Mouse (Mus musculus) NIH3T3 (cell line): ENCODE results near the gene Slc35f1.
A peak's percentile ranks its signal among the peaks of the same experiment; 100 is the strongest.

ENCODE experiments used
- DNase-seq: peaks from one replicate; pipeline ENCODE4 v3.0.0-alpha.2; 2012; ENCODE audit warnings: low read depth

Slc35f1 gene

GRCm38 (mm10) chr10:53101412-53101811 is 411.1 kb downstream of the Slc35f1 start:
- no peak for DNase-seq

GRCm38 (mm10) chr10:53102423-53102822 is 412.1 kb downstream of the Slc35f1 start:
- no peak for DNase-seq

DNA sequence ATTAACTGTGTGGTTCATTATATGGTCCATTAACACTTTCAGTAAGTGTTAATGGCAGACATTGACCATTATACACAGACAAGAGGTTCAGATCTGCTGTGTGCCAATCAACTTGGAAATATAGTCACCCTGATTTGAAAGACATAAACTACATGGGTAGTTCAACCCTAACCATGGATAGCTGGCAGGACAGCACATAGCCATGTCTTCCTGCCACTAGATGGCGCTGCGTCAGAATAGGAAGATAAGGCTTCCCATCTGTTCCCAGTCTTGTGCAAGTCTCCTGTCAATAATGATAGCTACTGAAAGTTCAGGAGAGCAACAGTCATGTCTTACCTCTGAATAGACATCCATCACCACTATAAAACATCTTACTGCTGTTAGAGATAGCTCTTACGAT is 424.7 kb downstream of the Slc35f1 start:
- DNase-seq = peak; percentile 55

DNA sequence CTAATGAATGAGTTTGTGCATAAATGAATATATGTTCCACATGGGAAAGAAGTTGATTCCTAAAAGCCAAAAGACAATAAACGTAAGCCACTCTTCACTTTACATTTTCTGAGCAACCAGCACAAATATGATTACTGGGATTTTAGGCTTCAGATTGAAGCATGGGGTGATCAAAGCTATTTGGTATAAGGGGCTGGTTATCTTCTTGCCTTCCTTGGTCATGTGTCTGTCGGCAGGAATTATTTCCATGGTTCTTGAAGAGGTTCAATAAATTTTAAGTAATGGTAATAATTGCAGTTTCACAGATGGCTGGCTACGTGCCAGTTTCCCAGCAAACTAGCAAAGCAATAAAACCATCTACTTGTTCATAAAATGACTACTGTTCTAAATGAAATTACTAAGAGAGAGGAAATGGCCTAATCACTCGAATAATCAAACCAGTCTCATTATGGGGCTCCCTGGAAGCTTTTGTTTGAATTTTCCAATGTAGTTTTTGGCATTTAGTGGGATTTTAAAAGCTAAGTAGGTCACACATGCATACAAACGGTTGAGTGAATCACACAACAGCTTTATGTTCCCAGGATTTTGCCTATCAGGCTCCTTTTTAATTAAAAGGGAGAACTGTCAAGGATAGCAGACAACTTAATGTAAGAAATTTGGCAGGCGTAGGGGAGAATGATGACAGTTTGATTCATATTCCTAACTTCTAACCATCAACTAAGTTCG is 425.5 kb downstream of the Slc35f1 start:
- peak; percentile 2 for DNase-seq

GRCm38 (mm10) chr10:53120608-53121007 is 430.3 kb downstream of the Slc35f1 start:
- no peak for DNase-seq

- DNase-seq = no peak
Measured at GRCm38 (mm10) chr10:53124365-53124764, 434.0 kb downstream of the Slc35f1 start.

GRCm38 (mm10) chr10:53132707-53133106 is 442.4 kb downstream of the Slc35f1 start:
- DNase-seq = no peak

DNA sequence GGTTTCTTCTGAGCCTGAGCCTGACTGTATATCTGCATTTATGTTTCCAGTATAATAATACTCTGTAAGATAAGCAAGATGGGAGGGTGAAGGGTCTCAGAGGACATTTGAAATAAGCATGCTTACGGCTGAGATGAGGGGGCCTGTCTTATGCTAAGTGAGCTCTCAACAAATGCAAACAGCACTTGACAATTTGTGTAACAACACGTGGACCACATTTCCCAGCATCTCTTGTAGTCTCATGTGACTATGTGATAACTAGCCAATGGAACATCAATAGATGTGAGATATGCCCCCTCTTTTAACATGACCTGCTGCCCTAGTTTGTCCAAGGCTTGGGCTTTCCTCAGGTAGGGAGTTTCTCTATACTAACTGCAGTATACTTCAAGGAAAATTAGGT is 460.0 kb downstream of the Slc35f1 start:
- DNase-seq = no peak

DNA sequence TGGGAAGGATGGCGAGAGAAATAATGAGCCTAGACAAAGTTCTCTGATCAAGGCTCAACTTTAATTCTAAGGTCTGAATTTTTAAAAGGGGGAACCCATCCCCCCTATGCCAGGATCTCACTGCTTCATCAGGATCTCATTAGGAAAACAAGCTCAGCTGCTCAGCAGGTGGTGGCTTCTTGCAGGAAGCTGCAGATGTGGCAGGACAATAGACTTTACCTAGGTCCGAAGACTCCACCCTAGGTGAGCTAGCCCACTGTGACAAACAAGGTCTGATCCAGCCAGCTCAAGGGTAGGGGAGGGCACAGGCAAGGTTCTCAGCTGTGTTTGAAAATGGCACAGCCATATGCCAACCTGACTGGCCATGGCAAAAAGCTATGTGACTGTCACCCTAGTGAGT is 460.6 kb downstream of the Slc35f1 start:
- no peak for DNase-seq

- no peak for DNase-seq
Measured at GRCm38 (mm10) chr10:53156374-53156773, 466.0 kb downstream of the Slc35f1 start.

DNA sequence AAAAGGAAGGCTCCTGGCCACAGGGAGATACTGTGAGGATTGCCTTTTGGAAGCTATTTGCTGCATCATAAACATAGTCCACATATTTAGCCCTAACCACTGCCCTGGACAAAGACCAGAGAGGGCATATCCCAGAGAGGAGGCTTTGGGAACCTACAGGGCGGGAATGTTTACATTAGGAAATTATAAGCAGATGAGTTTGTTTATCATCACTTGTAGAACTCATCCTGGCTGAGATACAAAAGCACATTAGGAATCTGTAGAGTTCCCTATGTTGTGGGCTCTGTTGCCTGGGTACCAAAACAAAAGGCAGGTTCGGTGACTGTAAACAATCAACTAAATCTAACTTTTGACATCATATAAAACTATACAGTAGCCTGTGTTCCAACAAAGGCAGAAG is 467.4 kb downstream of the Slc35f1 start:
- DNase-seq = peak; percentile 5
